Mouse (Mus musculus) large intestine, adult 2 months (tissue): ENCODE measurements around the gene Amd2. TPM values are rescaled to one million over a fixed set of nuclear protein-coding genes. Genes with fewer than 3 reads are reported as not detected.

Experiments used
- DNase-seq: peaks from one replicate; pipeline ENCODE4 v3.0.0-alpha.2; 2012; ENCODE audit warnings: low read depth, low spot score
- WGBS: fragments of 180-500 bp; shearing (Covaris S2); methylation state at CpG from one replicate; pipeline ENCODE4 v1.1.7; 2018; 5-methylcytosine and 5-hydroxymethylcytosine counted together
- polyA plus RNA-seq: library from polyadenylated mRNA; depleted of rRNA; stranded (reverse); fragments of >200 nt; gene quantifications from 2 replicates; pipeline ENCODE4 v1.2.3, GENCODE M21; 2012; rRNA removed

The Amd2 gene
- polyA plus RNA-seq, result 0.50 and 1.5 TPM in 2 replicates

DNA sequence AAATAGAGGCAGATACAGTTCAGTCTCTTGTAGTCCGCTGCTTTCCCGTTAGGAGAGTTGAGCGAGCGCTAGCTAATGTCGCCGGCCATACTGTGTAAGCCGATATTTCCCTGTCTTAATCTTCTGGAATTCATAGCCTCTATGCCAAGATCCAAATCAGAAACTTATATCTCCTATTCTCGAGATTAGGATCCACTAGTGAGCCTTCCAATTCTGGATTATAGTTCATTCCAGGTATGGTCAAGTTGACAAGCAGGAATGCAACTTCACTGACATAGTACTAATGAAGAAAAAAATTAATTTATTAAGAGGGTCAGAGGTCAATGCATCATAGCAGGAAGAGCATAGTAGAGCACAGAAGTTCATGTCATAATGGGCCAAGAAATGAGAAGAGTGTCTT lies at the start of gene Amd2:
Gene Amd2, minus strand, starts transcription at position 101 of the 400 bp plus-strand sequence.
- WGBS, result 91% methylated on average over 8 of the region's 8 CpGs
- no peak for DNase-seq

DNA sequence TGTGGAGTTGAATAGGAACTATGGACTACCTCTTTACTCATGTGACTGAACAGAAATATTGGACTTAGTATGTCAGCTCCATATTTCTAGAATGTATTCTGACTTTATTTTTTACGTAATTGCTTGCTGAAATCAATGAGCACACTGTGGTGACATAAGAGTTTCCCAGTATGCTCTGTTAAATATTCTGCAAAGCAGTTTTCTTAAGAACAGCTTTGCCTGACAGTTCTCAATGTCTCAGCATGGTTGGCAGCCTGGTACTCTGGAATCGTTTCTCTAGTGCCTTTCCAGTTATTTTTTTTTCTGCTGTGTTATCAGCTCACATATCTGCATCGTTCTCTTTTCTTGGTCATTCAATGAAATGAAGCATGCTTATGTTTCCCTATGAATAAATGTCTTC lies 49.6 kb upstream of the Amd2 start:
- WGBS, result 73% methylated on average over 3 of the region's 3 CpGs

DNA sequence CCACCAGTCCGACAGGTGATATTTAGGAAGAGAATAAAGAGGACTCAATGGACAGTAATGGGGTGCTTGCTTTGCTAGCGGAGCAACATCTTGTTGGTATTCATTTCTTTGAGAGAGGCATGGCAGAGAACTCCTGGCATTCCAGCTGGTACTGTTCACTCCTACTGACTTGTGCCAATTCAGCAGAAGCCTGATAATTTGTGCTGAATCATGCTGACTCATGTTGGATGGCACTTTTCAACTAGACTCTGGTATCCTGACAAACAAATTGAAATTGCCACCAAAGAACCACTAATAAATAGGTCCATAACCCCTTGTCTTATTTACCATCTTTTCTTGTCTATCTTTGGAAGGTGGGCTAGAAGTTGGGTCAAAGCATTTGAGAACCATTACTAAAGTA lies 25.9 kb upstream of the Amd2 start:
- 83% methylated on average over 2 of the region's 2 CpGs for WGBS
- no peak for DNase-seq

More for the DNA sequence above, 49.6 kb upstream of the Amd2 start:
- DNase-seq, result no peak

DNA sequence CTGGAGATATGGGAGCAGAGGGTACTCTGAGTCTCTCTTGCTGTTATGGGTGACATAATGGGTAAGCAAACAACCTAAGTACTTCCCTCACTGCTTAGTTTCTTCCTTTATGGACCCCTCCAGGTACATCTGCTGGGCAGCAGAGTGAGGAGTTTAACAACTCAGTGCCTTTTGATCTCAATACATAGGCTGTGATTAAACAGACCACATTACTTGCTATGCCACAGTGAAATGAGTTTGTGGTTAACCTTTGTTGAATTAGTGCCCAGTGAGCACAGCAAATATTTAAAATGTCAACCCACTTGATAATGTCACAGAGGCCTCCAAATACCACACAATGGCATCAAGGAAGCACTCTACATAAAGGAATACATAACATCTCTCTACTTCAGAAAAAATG lies 2.6 kb upstream of the Amd2 start:
- no peak for DNase-seq
